Mouse (Mus musculus) limb, embryonic 11.5 days (tissue): ENCODE measurements at regions not wholly inside any gene's neighbourhood (a gene's known extent, or its start where the extent isn't known, plus 50 kb on each side); places are given as distances from the start of the nearest gene placed in this dataset.

Experiments used
- ATAC-seq: fragments of 200-750 bp; cut with Nextera tagmentation; 2 replicates; pipeline ENCODE4 v1.8.0; 2017; ENCODE audit warnings: low read depth; ENCODE audit not compliant: insufficient number of reproducible peaks, low FRiP score, low TSS enrichment
- DNase-seq: peaks from one replicate; pipeline ENCODE4 v3.0.0-alpha.2; 2015; ENCODE audit warnings: low spot score
- H3K27ac ChIP-seq: fragments of 300-500 bp; sonication (generic); replicated peaks from 2 replicates; pipeline ENCODE4 v1.5.1; 2014; ENCODE audit warnings: low read depth, mild to moderate bottlenecking, low read length
- H3K27me3 ChIP-seq: fragments of 300-500 bp; sonication (generic); 2 replicates; pipeline ENCODE4 v1.6.1; 2014; ENCODE audit warnings: mild to moderate bottlenecking, low read length, mixed read lengths; ENCODE audit not compliant: control insufficient read depth, insufficient read depth
- H3K36me3 ChIP-seq: fragments of 300-500 bp; sonication (generic); 2 replicates; pipeline ENCODE4 v1.6.1; 2014; ENCODE audit warnings: mild to moderate bottlenecking, low read length, moderate library complexity, mixed read lengths; ENCODE audit not compliant: control insufficient read depth, insufficient read depth
- H3K4me1 ChIP-seq: fragments of 300-500 bp; sonication (generic); 2 replicates; pipeline ENCODE4 v1.6.1; 2014; ENCODE audit warnings: low read length, mixed read lengths; ENCODE audit not compliant: control insufficient read depth, insufficient read depth
- H3K4me2 ChIP-seq: fragments of 300-500 bp; sonication (generic); 2 replicates; pipeline ENCODE4 v1.6.1; 2014; ENCODE audit warnings: low read depth, mild to moderate bottlenecking, moderate library complexity; ENCODE audit not compliant: severe bottlenecking
- H3K4me3 ChIP-seq: fragments of 300-500 bp; sonication (generic); 2 replicates; pipeline ENCODE4 v1.5.1; 2014; ENCODE audit warnings: low read depth, low read length
- H3K9ac ChIP-seq: fragments of 300-500 bp; sonication (generic); 2 replicates; pipeline ENCODE4 v1.6.1; 2014; ENCODE audit warnings: mild to moderate bottlenecking, low read length
- H3K9me3 ChIP-seq: fragments of 300-500 bp; sonication (generic); 2 replicates; pipeline ENCODE4 v1.6.1; 2016; ENCODE audit warnings: low read length; ENCODE audit not compliant: control insufficient read depth
- WGBS: fragments of 180-500 bp; shearing (Covaris S2); extraction: QIAGEN DNeasy Blood & Tissue Kit; methylation state at CpG from one replicate; pipeline ENCODE4 v1.1.7; 2014; 5-methylcytosine and 5-hydroxymethylcytosine counted together

GRCm38 (mm10) chr19:28087607-28088546 lies 76.9 kb upstream of the Rfx3 start:
- H3K36me3 ChIP-seq: no peaks in the 10 kb centered on the region
- no peaks in the 10 kb centered on the region for H3K4me1 ChIP-seq
- ATAC-seq (no peak), DNase-seq (no peak)
- no peaks in the 10 kb centered on the region for H3K9me3 ChIP-seq
- H3K9ac ChIP-seq: no peak overlapping the region
- H3K4me3 ChIP-seq: no peak overlapping the region
- H3K4me2 ChIP-seq: no peak overlapping the region
- no peaks in the 10 kb centered on the region for H3K27me3 ChIP-seq
- WGBS: 77% methylated on average over 12 of the region's 12 CpGs
- no peak overlapping the region for H3K27ac ChIP-seq

DNA sequence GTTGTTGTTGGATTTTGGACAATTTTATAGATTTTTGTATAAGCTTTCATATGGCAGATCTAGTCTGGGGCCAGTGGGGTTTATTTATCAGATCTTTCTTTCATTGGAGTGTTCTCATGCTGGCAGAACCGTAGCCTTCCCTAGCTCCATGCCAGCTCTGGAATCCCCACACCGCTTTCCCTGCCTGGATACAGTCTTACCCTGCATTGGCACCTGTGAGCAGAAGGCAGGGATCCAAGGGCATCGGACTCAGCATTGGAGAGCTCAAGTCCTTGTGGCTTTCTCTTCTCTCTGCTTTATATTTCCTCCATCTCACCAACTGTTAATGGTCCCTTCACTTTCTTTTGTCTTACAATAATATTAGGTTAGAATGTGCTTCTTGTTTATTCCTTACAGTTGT lies 59.4 kb upstream of the Rfx3 start:
- H3K36me3 ChIP-seq: no peaks in the 10 kb centered on the region
- H3K9me3 ChIP-seq: no peaks in the 10 kb centered on the region
- no peaks in the 10 kb centered on the region for H3K27me3 ChIP-seq
- no peak overlapping the region for H3K9ac ChIP-seq
- no peaks in the 10 kb centered on the region for H3K4me1 ChIP-seq
- ATAC-seq (no peak), DNase-seq (no peak)
- no peak overlapping the region for H3K4me3 ChIP-seq
- no peak overlapping the region for H3K4me2 ChIP-seq
- 91% methylated on average over 3 of the region's 3 CpGs for WGBS
- H3K27ac ChIP-seq: no peak overlapping the region
